Mouse (Mus musculus) Patski (cell line): ENCODE data around the gene Hpcal1. TPM values are rescaled to one million over a fixed set of nuclear protein-coding genes. Genes with fewer than 3 reads are reported as not detected.
"Not testable (repeated sequence)": the region's sequence is repeated elsewhere in the genome, so short reads cannot be mapped to it uniquely, and the experiment has no call there.

Source experiments
- ATAC-seq: fragments of 100-300 bp; one replicate; pipeline ENCODE4 v1.8.0; 2021
- CTCF ChIA-PET: fragments of 350-600 bp; sonication (Branson Sonifier 250); formaldehyde crosslinking; loops from one replicate; lab custom pipeline; 2022; ENCODE audit warnings: inconsistent platforms; lab: Charles Lee
- POLR2A ChIA-PET: fragments of 350-600 bp; sonication (Branson Sonifier 250); formaldehyde crosslinking; loops from one replicate; lab custom pipeline; 2022; ENCODE audit warnings: antibody characterized with exemption, inconsistent platforms; lab: Charles Lee
- DNase-seq: peaks from one replicate; pipeline ENCODE4 v3.0.0-alpha.2; 2011; ENCODE audit warnings: low read depth, low spot score
- H3K27me3 ChIP-seq: fragments of 371-371 bp; one replicate; pipeline ENCODE4 v1.5.1; 2021
- CTCF ChIP-seq: fragments of 100-300 bp; IDR thresholded peaks from one replicate; pipeline ENCODE4 v1.5.1; 2021
- in situ Hi-C: fragments of 300-500 bp; cut with MboI; formaldehyde crosslinking; loops from 3 replicates; pipeline ENCODE4 v1.11.1; 2018; ENCODE audit warnings: low pct_unique_long_range_greater_than_20kb, mixed read lengths
- polyA plus RNA-seq: library from polyadenylated mRNA; unstranded; gene quantifications from one replicate; pipeline ENCODE4 v1.2.3, GENCODE M21; 2021

Gene Hpcal1
- polyA plus RNA-seq, 1 experiment from 2014 or later: 39.5 TPM

DNA sequence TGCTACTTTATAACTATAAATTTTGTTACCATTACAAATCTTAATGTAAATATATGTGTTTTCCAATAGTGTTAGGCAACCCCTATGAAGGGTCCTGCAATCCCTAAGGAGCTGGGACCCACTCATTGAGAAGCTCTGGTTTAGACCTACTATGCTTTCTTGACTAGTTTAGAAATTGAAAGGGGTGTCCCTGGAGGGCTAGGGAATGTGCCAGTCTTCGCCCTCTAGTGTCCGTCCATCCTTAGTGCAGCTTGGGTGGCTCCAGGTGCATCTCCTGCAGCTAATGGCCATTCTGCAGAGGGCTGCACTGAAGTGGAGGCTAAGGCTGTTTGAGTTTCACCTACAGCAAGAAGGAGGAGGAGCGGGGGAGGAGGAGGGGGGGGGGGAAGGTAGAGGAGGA lies 87.7 kb downstream of the Hpcal1 start:
- ATAC-seq (no peak), DNase-seq (no peak)
- TF ChIP-seq CTCF: peak; percentile 61
- ChIA-PET POLR2A (no interaction called here), CTCF (interaction anchor here (1.9 kb wide), 1 partner anchor 84 kb away, joined by 6 read pairs; no protein-coding TSS in a partner anchor)
- H3K27me3 ChIP-seq: no peaks in the 10 kb centered on the region
- in situ Hi-C loops: no loop called here

DNA sequence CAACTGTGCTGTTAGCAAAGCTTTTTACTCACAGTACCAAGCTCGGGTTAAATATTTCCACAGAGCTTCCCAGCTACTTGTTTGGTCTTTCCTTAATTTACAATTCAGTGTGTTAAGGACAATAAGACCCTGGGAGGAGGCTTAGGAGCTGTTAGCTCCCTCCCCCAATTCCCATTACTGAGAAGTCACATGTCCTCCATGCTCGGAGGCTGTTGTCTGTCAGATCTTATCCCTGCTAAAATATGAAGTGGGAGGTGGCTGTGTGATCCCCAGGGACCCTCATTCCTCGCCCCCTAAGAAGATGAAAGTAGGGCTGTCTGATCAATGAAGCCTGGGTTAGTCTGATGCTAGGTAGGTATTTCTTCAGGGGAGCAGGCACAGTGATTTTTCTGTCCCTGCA lies 88.4 kb downstream of the Hpcal1 start:
- ATAC-seq (no peak), DNase-seq (no peak)
- H3K27me3 ChIP-seq: no peaks in the 10 kb centered on the region
- in situ Hi-C loops: no loop called here
- TF ChIP-seq CTCF: no peak
- CTCF ChIA-PET: no interaction called here
- POLR2A ChIA-PET: no interaction called here

DNA sequence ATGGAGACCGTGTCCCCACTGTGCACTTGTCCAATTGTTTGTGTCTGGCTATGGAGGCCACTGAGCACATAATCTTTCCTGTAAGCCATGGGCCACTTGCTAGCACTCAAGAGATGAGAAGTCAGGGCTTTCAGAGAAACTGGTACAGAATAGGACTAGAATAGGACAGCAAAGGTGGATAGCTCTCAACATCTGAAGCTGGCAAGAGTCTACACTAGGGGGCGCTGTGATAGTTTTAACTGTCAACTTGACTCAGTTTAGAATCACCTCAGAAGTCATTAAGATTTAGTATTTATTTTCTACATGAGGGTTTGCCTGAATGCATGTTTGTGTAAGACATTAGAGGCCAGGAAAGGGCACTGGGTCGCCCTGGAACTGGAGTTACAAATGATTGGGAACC lies 98.8 kb downstream of the Hpcal1 start:
- POLR2A ChIA-PET: no interaction called here
- ATAC-seq: no peak
- no peak for TF ChIP-seq CTCF
- CTCF ChIA-PET: no interaction called here
- DNase-seq: no peak
- H3K27me3 ChIP-seq: no peaks in the 10 kb centered on the region
- in situ Hi-C loops: no loop called here

DNA sequence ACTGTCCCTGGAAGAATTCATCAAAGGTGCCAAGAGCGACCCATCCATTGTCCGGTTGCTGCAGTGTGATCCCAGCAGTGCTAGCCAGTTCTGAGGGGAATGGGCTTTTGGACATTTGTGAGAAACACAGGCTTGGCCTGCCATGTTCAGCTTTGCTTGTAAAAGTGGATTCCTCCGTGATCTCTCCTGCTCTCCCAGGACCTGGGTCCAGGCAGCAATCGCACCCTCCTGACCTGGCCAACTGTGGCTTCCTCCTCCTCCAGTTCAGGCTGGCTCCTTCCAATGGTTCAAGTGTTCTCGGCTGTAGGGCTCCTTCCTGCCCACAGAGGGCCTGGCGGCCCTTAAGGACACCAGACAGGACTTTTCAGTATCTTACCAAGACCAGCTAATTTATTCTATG lies 100.5 kb downstream of the Hpcal1 start:
- H3K27me3 ChIP-seq: no peaks in the 10 kb centered on the region
- POLR2A ChIA-PET: no interaction called here
- ATAC-seq: no peak
- in situ Hi-C loops: loop anchor here (5.0 to 10.0 kb wide), 2 partner anchors 126 to 239 kb away; no protein-coding TSS in a partner anchor
- no peak for DNase-seq
- CTCF ChIA-PET: no interaction called here
- TF ChIP-seq CTCF: no peak

DNA sequence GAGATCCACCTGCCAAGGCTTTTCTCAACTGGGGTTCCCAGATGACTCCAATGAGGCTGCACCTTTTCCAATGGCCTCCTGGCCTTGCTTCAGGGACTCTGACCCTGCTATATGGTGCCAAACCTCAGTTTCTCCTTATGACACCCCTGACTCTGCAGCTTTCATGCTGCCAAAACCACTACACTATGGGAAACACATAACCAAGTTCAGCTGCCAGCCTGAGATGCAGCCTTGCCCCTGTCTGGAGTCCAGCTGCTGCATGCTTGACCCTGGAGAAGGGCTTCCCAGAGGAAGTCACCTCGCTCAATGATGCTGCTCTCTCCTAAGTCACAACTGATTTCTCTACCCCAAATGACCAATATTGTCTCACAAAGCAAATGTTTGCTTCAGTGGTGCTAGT lies 102.1 kb downstream of the Hpcal1 start:
- in situ Hi-C loops: loop anchor here (5.0 to 10.0 kb wide), 2 partner anchors 128 to 240 kb away; no protein-coding TSS in a partner anchor
- no peak for TF ChIP-seq CTCF
- no peaks in the 10 kb centered on the region for H3K27me3 ChIP-seq
- DNase-seq: no peak
- ChIA-PET CTCF (no interaction called here), POLR2A (no interaction called here)
- ATAC-seq: no peak

DNA sequence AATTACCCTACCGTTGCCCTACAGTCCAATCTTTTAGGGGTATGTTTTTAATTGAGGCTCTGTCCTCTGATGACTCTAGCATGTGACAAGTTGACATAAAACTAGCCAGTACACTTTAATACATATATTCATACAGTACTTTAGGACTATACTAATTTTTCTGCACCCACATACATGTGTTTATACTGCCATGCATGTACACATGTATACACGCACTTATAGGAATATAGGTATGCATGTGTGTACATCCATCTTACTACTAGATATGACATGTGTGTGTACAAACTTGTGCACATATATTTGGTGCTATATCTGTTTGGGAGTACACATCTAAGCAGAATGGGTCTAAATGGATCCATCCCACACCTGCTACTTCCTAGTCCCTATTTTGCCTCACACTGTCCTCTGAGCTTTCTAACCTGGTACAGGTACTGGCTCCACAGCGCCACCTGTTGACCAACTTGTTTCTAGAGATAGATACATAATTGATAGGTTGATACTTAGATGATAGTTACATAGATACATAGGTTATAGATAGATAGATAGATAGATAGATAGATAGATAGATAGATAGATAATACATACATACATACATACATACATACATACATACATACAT lies 105.1 kb downstream of the Hpcal1 start:
- ATAC-seq (no peak), DNase-seq (no peak)
- peak; percentile 43 for TF ChIP-seq CTCF
- H3K27me3 ChIP-seq: no peaks in the 10 kb centered on the region
- POLR2A ChIA-PET: no interaction called here
- in situ Hi-C loops: loop anchor here (10.0 kb wide), 1 partner anchor 131 kb away; no protein-coding TSS in a partner anchor
- CTCF ChIA-PET: no interaction called here

DNA sequence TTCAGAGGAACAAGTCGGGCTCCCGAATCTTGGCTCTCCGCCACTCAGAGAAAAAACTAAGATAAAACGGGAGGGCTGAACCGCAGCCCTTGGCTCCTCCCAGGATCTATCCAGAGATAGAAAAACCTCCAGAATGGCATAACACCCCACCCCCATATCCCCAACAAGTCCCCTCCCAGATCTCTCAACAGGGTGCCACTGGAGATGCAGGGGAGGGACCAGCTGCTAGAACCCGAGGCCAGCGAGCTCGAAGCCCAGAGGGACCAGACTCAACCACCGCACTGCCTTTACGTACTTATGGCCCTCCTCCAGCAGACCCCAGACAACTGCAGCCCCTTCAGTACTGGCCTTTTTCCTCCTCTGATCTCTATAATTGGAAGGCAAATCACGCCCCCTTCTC lies 107.6 kb downstream of the Hpcal1 start:
- ATAC-seq, DNase-seq, POLR2A ChIA-PET, CTCF ChIA-PET, H3K27me3 ChIP-seq: not testable (repeated sequence)
- in situ Hi-C loops: loop anchor here (10.0 kb wide), 1 partner anchor 133 kb away; no protein-coding TSS in a partner anchor

DNA sequence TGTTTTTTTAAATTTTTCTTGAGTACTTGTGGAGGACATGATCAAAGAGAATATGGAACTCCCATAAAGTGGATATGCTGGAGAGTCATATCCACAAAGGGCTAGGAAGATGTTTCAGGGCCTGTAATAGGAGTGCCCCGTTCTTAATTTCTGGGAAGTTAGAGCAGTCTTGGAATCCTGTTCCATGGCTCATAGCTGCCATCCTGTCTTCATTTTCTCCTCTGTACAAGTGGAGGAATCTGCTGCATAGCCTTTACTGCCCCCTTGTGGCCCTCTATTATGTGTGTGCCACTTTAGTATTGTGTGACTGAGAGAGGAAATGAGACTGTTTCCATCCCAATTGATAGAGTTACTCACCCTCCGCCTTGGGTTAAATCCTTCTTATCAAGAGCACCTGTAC lies 117.9 kb downstream of the Hpcal1 start:
- no peaks in the 10 kb centered on the region for H3K27me3 ChIP-seq
- no peak for ATAC-seq
- no peak for DNase-seq
- peak; percentile 70 for TF ChIP-seq CTCF
- ChIA-PET CTCF (interaction anchor here (1.0 to 2.3 kb wide), 6 partner anchors 142 to 449 kb away, joined by 3 to 11 read pairs (median 4); no protein-coding TSS in a partner anchor), POLR2A (no interaction called here)
- in situ Hi-C loops: loop anchor here (5.0 kb wide), 1 partner anchor 441 kb away; no protein-coding TSS in a partner anchor

DNA sequence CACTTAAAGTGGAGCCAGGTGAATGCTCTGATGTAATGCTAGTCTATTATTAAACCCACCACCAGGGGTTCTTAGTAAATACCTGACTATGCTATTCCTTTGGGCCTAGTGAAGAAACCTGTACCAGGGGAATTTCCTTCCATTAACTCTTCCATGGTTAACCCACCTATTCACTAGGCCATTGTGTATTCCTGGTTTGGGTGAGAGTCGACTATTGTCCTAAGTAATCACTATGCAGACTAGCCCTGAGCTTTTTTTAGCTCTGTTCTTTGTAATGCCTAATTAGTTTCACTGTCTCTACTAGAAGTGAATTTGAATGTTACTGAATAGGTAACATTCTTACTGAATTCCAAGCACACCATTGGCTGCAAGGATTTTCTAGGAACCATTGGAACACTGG lies 144.6 kb downstream of the Hpcal1 start:
- POLR2A ChIA-PET, ATAC-seq, H3K27me3 ChIP-seq, in situ Hi-C loops, CTCF ChIA-PET, DNase-seq: not testable (repeated sequence)

Other genes with a start within 250 kb of the Hpcal1 start
- gene Odc1, start 146.1 kb upstream of the Hpcal1 start, polyA plus RNA-seq: 541 TPM